In the genomic region with DNA sequence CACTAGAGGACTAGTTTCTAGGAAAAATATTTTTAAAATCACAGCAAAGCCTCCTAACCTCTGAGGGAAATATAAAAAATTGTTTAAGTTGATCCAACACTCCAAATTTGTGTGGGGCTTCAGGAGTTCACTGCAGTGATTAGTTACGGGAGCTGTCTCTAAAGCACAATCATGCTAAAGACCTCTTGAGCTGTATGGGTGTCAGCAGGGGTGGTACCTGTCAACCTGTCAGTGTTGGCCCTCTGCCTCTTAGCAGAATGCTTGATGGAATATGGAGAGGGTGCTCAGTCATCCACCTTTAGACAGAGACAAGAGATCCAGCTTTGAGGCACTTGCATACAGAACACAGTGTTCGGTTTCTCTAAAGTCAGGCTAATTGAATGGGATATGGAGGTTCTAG, we compare ENCODE assay signal across 9 mouse cellular contexts.
DNase-seq lines count a peak whose midpoint lies in the region; ATAC-seq lines count a peak whose summit lies in the region.
"Had no signal": no experiment of that assay in that cellular context is flagged by ENCODE, and none has a peak within 500 bp of the region (broad histone marks: within the 10 kb centered on the region; RNA-seq: fewer than 3 reads in every experiment).

No protein-coding gene starts in this region.

- no peak overlapping the region for H3K4me3 ChIP-seq in kidney, embryonic 15.5 days (replicated peaks)
- no peak overlapping the region for H3K4me3 ChIP-seq in brown adipose tissue, adult 24 weeks (ENCODE audit: insufficient read depth, low read depth, low read length)
- H3K4me3 ChIP-seq in midbrain, embryonic 14.5 days (replicated peaks; ENCODE audit: low read depth, low read length), result no peak overlapping the region

- intact Hi-C loops in gastrocnemius, postnatal 36 days (cut with DNase I), result no loop called here

- no peaks in the 10 kb centered on the region for H3K36me3 ChIP-seq in kidney, embryonic 15.5 days
- no peaks in the 10 kb centered on the region for H3K36me3 ChIP-seq in midbrain, embryonic 14.5 days (ENCODE audit: control insufficient read depth, insufficient read depth, low read length)

- 0 out of 2 replicates have a peak, but pooled peaks have one; percentile 7 for ATAC-seq in kidney, embryonic 15.5 days (replicated peaks; ENCODE audit: low FRiP score)
- ATAC-seq in midbrain, embryonic 14.5 days (ENCODE audit: low FRiP score, low TSS enrichment), result no peak; the same call in 1 of the 2 replicates

- H3K27me3 ChIP-seq in kidney, embryonic 15.5 days, result no peaks in the 10 kb centered on the region
- no peaks in the 10 kb centered on the region for H3K27me3 ChIP-seq in midbrain, embryonic 14.5 days (ENCODE audit: control insufficient read depth, insufficient read depth, low read length)

- no peak overlapping the region for H3K4me2 ChIP-seq in kidney, embryonic 15.5 days
- H3K4me2 ChIP-seq in midbrain, embryonic 14.5 days (ENCODE audit: low read length), result no peak overlapping the region
- H3K4me2 ChIP-seq: liver, embryonic 11.5 days had no signal

- 62% methylated on average over 2 of the region's 2 CpGs for WGBS in kidney, embryonic 15.5 days
- 69% methylated on average over 2 of the region's 2 CpGs for WGBS in midbrain, embryonic 14.5 days

- H3K27ac ChIP-seq in kidney, embryonic 15.5 days, result peak overlapping the region; percentile 73
- H3K27ac ChIP-seq in brown adipose tissue, adult 24 weeks (replicated peaks; ENCODE audit: low read depth, low read length), result peak overlapping the region; percentile 58; the same call in 1 of the 2 replicates
- H3K27ac ChIP-seq in midbrain, embryonic 14.5 days (replicated peaks; ENCODE audit: low read depth, low read length), result peak overlapping the region; percentile 56

- H3K4me1 ChIP-seq in kidney, embryonic 15.5 days, result peaks cover 28% of the 10 kb centered on the region
- H3K4me1 ChIP-seq in brown adipose tissue, adult 24 weeks (ENCODE audit: control insufficient read depth, insufficient read depth, insufficient read length, low read length), result peaks cover 4% of the 10 kb centered on the region
- H3K4me1 ChIP-seq in midbrain, embryonic 14.5 days (ENCODE audit: control insufficient read depth, insufficient read depth, low read length), result peaks cover 26% of the 10 kb centered on the region

- H3K9me3 ChIP-seq in kidney, embryonic 15.5 days (replicated peaks), result no peaks in the 10 kb centered on the region
- H3K9me3 ChIP-seq in midbrain, embryonic 14.5 days (ENCODE audit: control insufficient read depth, low read length), result no peaks in the 10 kb centered on the region

- H3K9ac ChIP-seq in kidney, embryonic 15.5 days, result no peak overlapping the region
- H3K9ac ChIP-seq in midbrain, embryonic 14.5 days (replicated peaks; ENCODE audit: low read length), result no peak overlapping the region

- DNase-seq in kidney, postnatal 36 days, result no peak
- DNase-seq in cerebellum, adult 9-10 months, result peak; percentile 84
- DNase-seq in midbrain, embryonic 14.5 days, result no peak
- no peak for DNase-seq in gastrocnemius, postnatal 36 days
- no peak for DNase-seq in embryo, embryonic 10.5 days (ENCODE audit: low spot score)
- DNase-seq: kidney, adult 8-10 months had no signal
